Mouse (Mus musculus) embryonic fibroblast, embryonic 13.5 days (primary cell): Measurements from ENCODE around the gene Kctd10.

Experiments used
- CTCF ChIP-seq: IDR thresholded peaks from 2 replicates; pipeline ENCODE4 v1.5.1; 2011; ENCODE audit warnings: mild to moderate bottlenecking, control low read depth, low read length, moderate library complexity, borderline replicate concordance; ENCODE audit not compliant: insufficient read depth
- POLR2A ChIP-seq: IDR thresholded peaks from 2 replicates; pipeline ENCODE4 v1.6.1; 2011; ENCODE audit warnings: low read depth, mild to moderate bottlenecking, control low read depth, low read length, moderate library complexity

DNA sequence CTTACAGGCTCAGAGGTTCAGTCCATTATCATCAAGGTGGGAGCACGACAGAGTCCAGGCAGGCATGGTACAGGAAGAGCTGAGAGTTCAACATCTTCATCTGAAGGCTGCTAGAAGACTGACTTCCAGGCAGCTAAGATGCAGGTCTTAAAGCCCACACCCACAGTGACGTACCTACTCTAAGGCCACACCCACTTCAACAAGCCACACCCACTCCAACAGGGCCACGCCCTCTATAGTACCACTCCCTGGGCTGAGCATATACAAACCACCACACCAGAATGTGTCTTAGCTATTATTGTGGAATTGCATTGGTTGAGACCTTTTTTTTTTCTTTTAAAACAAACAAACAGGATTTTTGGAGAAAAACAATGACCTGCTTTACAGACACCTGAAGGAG lies 34.8 kb downstream of the Kctd10 start:
- TF ChIP-seq CTCF (no peak), POLR2A (no peak)
